Mouse (Mus musculus) forebrain, embryonic 16.5 days (tissue): ENCODE measurements around the gene Nwd1. TPM values are rescaled to one million over a fixed set of nuclear protein-coding genes. Genes with fewer than 3 reads are reported as not detected.
A peak's percentile ranks its signal among the peaks of the same experiment; 100 is the strongest.

Experiments
- ATAC-seq: fragments of 200-750 bp; cut with Nextera tagmentation; 2 replicates; pipeline ENCODE4 v1.8.0; 2017; ENCODE audit warnings: mild to moderate bottlenecking, moderate library complexity
- H3K27ac ChIP-seq: fragments of 300-500 bp; sonication (generic); 2 replicates; pipeline ENCODE4 v1.5.1; 2014; ENCODE audit warnings: low read length, control low read depth
- H3K27me3 ChIP-seq: fragments of 300-500 bp; sonication (generic); replicated peaks from 2 replicates; pipeline ENCODE4 v1.6.1; 2014; ENCODE audit warnings: low read length; ENCODE audit not compliant: control insufficient read depth, insufficient read depth
- H3K36me3 ChIP-seq: fragments of 300-500 bp; sonication (generic); 2 replicates; pipeline ENCODE4 v1.6.1; 2014; ENCODE audit not compliant: control insufficient read depth, insufficient read depth
- H3K4me1 ChIP-seq: fragments of 300-500 bp; sonication (generic); replicated peaks from 2 replicates; pipeline ENCODE4 v1.6.1; 2014; ENCODE audit warnings: low read length; ENCODE audit not compliant: control insufficient read depth, insufficient read depth
- H3K4me2 ChIP-seq: fragments of 300-500 bp; sonication (generic); 2 replicates; pipeline ENCODE4 v1.6.1; 2014; ENCODE audit warnings: mild to moderate bottlenecking, low read length, control low read depth
- H3K4me3 ChIP-seq: fragments of 300-500 bp; sonication (generic); replicated peaks from 2 replicates; pipeline ENCODE4 v1.5.1; 2014; ENCODE audit warnings: mild to moderate bottlenecking, low read length, control low read depth
- H3K9ac ChIP-seq: fragments of 300-500 bp; sonication (generic); replicated peaks from 2 replicates; pipeline ENCODE4 v1.6.1; 2014; ENCODE audit warnings: low read depth, low read length, control low read depth
- H3K9me3 ChIP-seq: fragments of 300-500 bp; sonication (generic); 2 replicates; pipeline ENCODE4 v1.6.1; 2016; ENCODE audit warnings: low read length; ENCODE audit not compliant: control insufficient read depth
- WGBS: fragments of 180-500 bp; shearing (Covaris S2); extraction: QIAGEN DNeasy Blood & Tissue Kit; methylation state at CpG from one replicate; pipeline ENCODE4 v1.1.7; 2014; 5-methylcytosine and 5-hydroxymethylcytosine counted together
- polyA plus RNA-seq: library from polyadenylated mRNA; unstranded; fragments of >200 nt; fragmentation: Nextera tagmentation; extraction: Ambion mirVana; gene quantifications from 2 replicates; pipeline ENCODE4 v1.2.1, GENCODE M21; 2015

Gene Nwd1
- polyA plus RNA-seq, 1 experiment from 2014 or later = 2.0 TPM

GRCm38 (mm10) chr8:72735001-72735400, 88.5 kb downstream of the Nwd1 start:
- Histone ChIP-seq H3K4me2 (no peak overlapping the region), H3K27ac (no peak overlapping the region), H3K4me3 (no peak overlapping the region), H3K4me1 (no peaks in the 10 kb centered on the region), H3K27me3 (no peaks in the 10 kb centered on the region), H3K9me3 (no peaks in the 10 kb centered on the region), H3K9ac (no peak overlapping the region), H3K36me3 (peaks cover 62% of the 10 kb centered on the region)
- WGBS = 88% methylated on average over 5 of the region's 5 CpGs
- no peak for ATAC-seq

GRCm38 (mm10) chr8:72736868-72737267, 90.4 kb downstream of the Nwd1 start:
- ATAC-seq = no peak
- no peak overlapping the region for H3K27ac ChIP-seq
- H3K9ac ChIP-seq = no peak overlapping the region
- peaks cover 49% of the 10 kb centered on the region for H3K36me3 ChIP-seq
- no peaks in the 10 kb centered on the region for H3K9me3 ChIP-seq
- no peak overlapping the region for H3K4me2 ChIP-seq
- H3K27me3 ChIP-seq = no peaks in the 10 kb centered on the region
- H3K4me3 ChIP-seq = no peak overlapping the region
- no peaks in the 10 kb centered on the region for H3K4me1 ChIP-seq

- Histone ChIP-seq H3K36me3 (peaks cover 69% of the 10 kb centered on the region), H3K27ac (no peak overlapping the region), H3K27me3 (no peaks in the 10 kb centered on the region), H3K4me3 (no peak overlapping the region), H3K4me2 (no peak overlapping the region), H3K9ac (no peak overlapping the region), H3K4me1 (no peaks in the 10 kb centered on the region), H3K9me3 (no peaks in the 10 kb centered on the region)
- peak; percentile 39 for ATAC-seq
- WGBS = 36% methylated on average over 5 of the region's 5 CpGs
These were observed 99.5 kb downstream of the Nwd1 start for GRCm38 (mm10) chr8:72746061-72746460.

- 94% methylated on average over 26 of the region's 26 CpGs for WGBS
These were observed 103.3 kb downstream of the Nwd1 start for GRCm38 (mm10) chr8:72749846-72750245.

GRCm38 (mm10) chr8:72750266-72750665, 103.8 kb downstream of the Nwd1 start:
- no peak overlapping the region for H3K9ac ChIP-seq
- peaks cover 75% of the 10 kb centered on the region for H3K36me3 ChIP-seq
- ATAC-seq = no peak
- no peak overlapping the region for H3K27ac ChIP-seq
- H3K4me1 ChIP-seq = no peaks in the 10 kb centered on the region
- no peaks in the 10 kb centered on the region for H3K27me3 ChIP-seq
- no peak overlapping the region for H3K4me2 ChIP-seq
- no peaks in the 10 kb centered on the region for H3K9me3 ChIP-seq
- H3K4me3 ChIP-seq = no peak overlapping the region
- WGBS = 94% methylated on average over 6 of the region's 6 CpGs

More at GRCm38 (mm10) chr8:72749846-72750245, 103.3 kb downstream of the Nwd1 start:
- Histone ChIP-seq H3K4me3 (no peak overlapping the region), H3K36me3 (peaks cover 77% of the 10 kb centered on the region), H3K9ac (no peak overlapping the region), H3K4me1 (no peaks in the 10 kb centered on the region), H3K27ac (no peak overlapping the region), H3K27me3 (no peaks in the 10 kb centered on the region), H3K4me2 (no peak overlapping the region), H3K9me3 (no peaks in the 10 kb centered on the region)
- ATAC-seq = no peak

- no peak overlapping the region for H3K4me2 ChIP-seq
- H3K27me3 ChIP-seq = no peaks in the 10 kb centered on the region
- no peak overlapping the region for H3K27ac ChIP-seq
- 85% methylated on average over 3 of the region's 3 CpGs for WGBS
- H3K4me3 ChIP-seq = no peak overlapping the region
- ATAC-seq = no peak
- peaks cover 76% of the 10 kb centered on the region for H3K36me3 ChIP-seq
- H3K9ac ChIP-seq = no peak overlapping the region
- H3K4me1 ChIP-seq = no peaks in the 10 kb centered on the region
- no peaks in the 10 kb centered on the region for H3K9me3 ChIP-seq
These were observed 104.6 kb downstream of the Nwd1 start for GRCm38 (mm10) chr8:72751126-72751525.

- Histone ChIP-seq H3K4me1 (no peaks in the 10 kb centered on the region), H3K27me3 (no peaks in the 10 kb centered on the region), H3K4me3 (no peak overlapping the region), H3K9me3 (no peaks in the 10 kb centered on the region), H3K9ac (no peak overlapping the region), H3K4me2 (no peak overlapping the region), H3K36me3 (peaks cover 75% of the 10 kb centered on the region), H3K27ac (no peak overlapping the region)
- ATAC-seq = no peak
- WGBS = 89% methylated on average over 3 of the region's 3 CpGs
These were observed 105.8 kb downstream of the Nwd1 start for GRCm38 (mm10) chr8:72752289-72752688.

GRCm38 (mm10) chr8:72753165-72753564, 106.7 kb downstream of the Nwd1 start:
- Histone ChIP-seq H3K4me2 (no peak overlapping the region), H3K36me3 (peaks cover 72% of the 10 kb centered on the region), H3K4me1 (no peaks in the 10 kb centered on the region), H3K27ac (no peak overlapping the region), H3K9me3 (no peaks in the 10 kb centered on the region), H3K27me3 (no peaks in the 10 kb centered on the region), H3K4me3 (no peak overlapping the region), H3K9ac (no peak overlapping the region)
- ATAC-seq = no peak
- 96% methylated on average over 9 of the region's 9 CpGs for WGBS

- Histone ChIP-seq H3K9ac (no peak overlapping the region), H3K4me1 (no peaks in the 10 kb centered on the region), H3K9me3 (no peaks in the 10 kb centered on the region), H3K27me3 (no peaks in the 10 kb centered on the region), H3K4me3 (no peak overlapping the region), H3K27ac (no peak overlapping the region), H3K4me2 (no peak overlapping the region), H3K36me3 (peaks cover 75% of the 10 kb centered on the region)
- ATAC-seq = no peak
- 98% methylated on average over 2 of the region's 2 CpGs for WGBS
These were observed 107.3 kb downstream of the Nwd1 start for GRCm38 (mm10) chr8:72753781-72754180.

GRCm38 (mm10) chr8:72756031-72756430, 109.5 kb downstream of the Nwd1 start:
- 97% methylated on average over 2 of the region's 2 CpGs for WGBS
- Histone ChIP-seq H3K27me3 (no peaks in the 10 kb centered on the region), H3K27ac (no peak overlapping the region), H3K9ac (no peak overlapping the region), H3K9me3 (no peaks in the 10 kb centered on the region), H3K4me3 (no peak overlapping the region), H3K4me2 (no peak overlapping the region), H3K4me1 (no peaks in the 10 kb centered on the region), H3K36me3 (peaks cover 55% of the 10 kb centered on the region)
- ATAC-seq = no peak
